Mouse (Mus musculus) kidney, embryonic 14.5 days (tissue): ENCODE data around the gene Nsun7. TPM values are rescaled to one million over a fixed set of nuclear protein-coding genes. Genes with fewer than 3 reads are reported as not detected.

ENCODE experiments used
- polyA plus RNA-seq: library from polyadenylated mRNA; unstranded; fragments of >200 nt; fragmentation: Nextera tagmentation; extraction: Ambion mirVana; gene quantifications from 2 replicates; pipeline ENCODE4 v1.2.1, GENCODE M21; 2014

Gene Nsun7
- polyA plus RNA-seq, 1 experiment from 2014 or later: 0.81 TPM

Other genes with a start within 250 kb of the Nsun7 start
- 27.6 and 45.6 TPM in 2 replicates for gene Rbm47, start 86.8 kb upstream of the Nsun7 start, polyA plus RNA-seq